Mouse (Mus musculus) heart, embryonic 11.5 days (tissue): ENCODE measurements around the gene Gm11214. TPM values are rescaled to one million over a fixed set of nuclear protein-coding genes. Genes with fewer than 3 reads are reported as not detected.

Experiments
- ATAC-seq: fragments of 200-750 bp; cut with Nextera tagmentation; replicated peaks from 2 replicates; pipeline ENCODE4 v1.8.0; 2017; ENCODE audit warnings: moderate library complexity; ENCODE audit not compliant: insufficient number of reproducible peaks, low FRiP score, low TSS enrichment
- H3K27ac ChIP-seq: fragments of 300-500 bp; sonication (generic); 2 replicates; pipeline ENCODE4 v1.5.1; 2014; ENCODE audit warnings: mild to moderate bottlenecking, low read depth, low read length
- H3K27me3 ChIP-seq: fragments of 300-500 bp; sonication (generic); 2 replicates; pipeline ENCODE4 v1.6.1; 2014; ENCODE audit warnings: mild to moderate bottlenecking, low read length, mixed read lengths; ENCODE audit not compliant: control insufficient read depth, insufficient read depth
- H3K36me3 ChIP-seq: fragments of 300-500 bp; sonication (generic); 2 replicates; pipeline ENCODE4 v1.6.1; 2014; ENCODE audit warnings: mild to moderate bottlenecking, low read length, moderate library complexity, mixed read lengths; ENCODE audit not compliant: control insufficient read depth, insufficient read depth
- H3K4me1 ChIP-seq: fragments of 300-500 bp; sonication (generic); 2 replicates; pipeline ENCODE4 v1.6.1; 2014; ENCODE audit warnings: low read length; ENCODE audit not compliant: control insufficient read depth, insufficient read depth
- H3K4me2 ChIP-seq: fragments of 300-500 bp; sonication (generic); 2 replicates; pipeline ENCODE4 v1.6.1; 2014; ENCODE audit warnings: mild to moderate bottlenecking, moderate library complexity
- H3K4me3 ChIP-seq: fragments of 300-500 bp; sonication (generic); 2 replicates; pipeline ENCODE4 v1.5.1; 2014; ENCODE audit warnings: low read depth, low read length
- H3K9ac ChIP-seq: fragments of 300-500 bp; sonication (generic); 2 replicates; pipeline ENCODE4 v1.6.1; 2014; ENCODE audit warnings: mild to moderate bottlenecking, low read depth, low read length, moderate library complexity
- H3K9me3 ChIP-seq: fragments of 300-500 bp; sonication (generic); replicated peaks from 2 replicates; pipeline ENCODE4 v1.6.1; 2016; ENCODE audit warnings: low read length; ENCODE audit not compliant: control insufficient read depth
- WGBS: fragments of 180-500 bp; shearing (Covaris S2); extraction: QIAGEN DNeasy Blood & Tissue Kit; methylation state at CpG from one replicate; pipeline ENCODE4 v1.1.7; 2014; ENCODE audit not compliant: insufficient replicate concordance; 5-methylcytosine and 5-hydroxymethylcytosine counted together
- polyA plus RNA-seq: library from polyadenylated mRNA; unstranded; fragments of >200 nt; fragmentation: Nextera tagmentation; extraction: Ambion mirVana; gene quantifications from 2 replicates; pipeline ENCODE4 v1.2.1, GENCODE M21; 2014

Gene Gm11214
- not detected in 2 replicates for polyA plus RNA-seq

- no peak within 1 kb of the TSS for H3K4me2 ChIP-seq
- H3K27ac ChIP-seq: no peak within 1 kb of the TSS
- H3K4me3 ChIP-seq: no peak within 1 kb of the TSS
- H3K9me3 ChIP-seq: no peaks in the 10 kb centered on the region
- no peak for ATAC-seq
- 84% methylated on average over 6 of the region's 6 CpGs for WGBS
- H3K4me1 ChIP-seq: no peaks in the 10 kb centered on the region
- H3K9ac ChIP-seq: no peak within 1 kb of the TSS
- H3K36me3 ChIP-seq: no peaks in the 10 kb centered on the region
- no peaks in the 10 kb centered on the region for H3K27me3 ChIP-seq
Observed at GRCm38 (mm10) chr4:63663279-63663678, at the start of gene Gm11214. Gm11214 (minus strand) TSS chr4:63663379.

GRCm38 (mm10) chr4:63711886-63712285, 48.7 kb upstream of the Gm11214 start:
- no peaks in the 10 kb centered on the region for H3K27me3 ChIP-seq
- no peak for ATAC-seq
- H3K9ac ChIP-seq: no peak overlapping the region
- WGBS: 83% methylated on average over 5 of the region's 5 CpGs
- H3K4me1 ChIP-seq: no peaks in the 10 kb centered on the region
- H3K4me2 ChIP-seq: no peak overlapping the region
- no peaks in the 10 kb centered on the region for H3K9me3 ChIP-seq
- H3K27ac ChIP-seq: no peak overlapping the region
- no peak overlapping the region for H3K4me3 ChIP-seq
- H3K36me3 ChIP-seq: no peaks in the 10 kb centered on the region

GRCm38 (mm10) chr4:63710431-63711220, 47.4 kb upstream of the Gm11214 start:
- H3K4me1 ChIP-seq: no peaks in the 10 kb centered on the region
- H3K9me3 ChIP-seq: no peaks in the 10 kb centered on the region
- H3K27ac ChIP-seq: no peak overlapping the region
- no peak overlapping the region for H3K9ac ChIP-seq
- H3K27me3 ChIP-seq: no peaks in the 10 kb centered on the region
- no peak for ATAC-seq
- H3K4me2 ChIP-seq: no peak overlapping the region
- WGBS: 76% methylated on average over 8 of the region's 8 CpGs
- no peaks in the 10 kb centered on the region for H3K36me3 ChIP-seq
- no peak overlapping the region for H3K4me3 ChIP-seq

GRCm38 (mm10) chr4:63706279-63706971, 43.2 kb upstream of the Gm11214 start:
- no peak for ATAC-seq
- no peak overlapping the region for H3K27ac ChIP-seq
- no peak overlapping the region for H3K4me3 ChIP-seq
- 74% methylated on average over 1 of the region's 1 CpGs for WGBS
- H3K27me3 ChIP-seq: no peaks in the 10 kb centered on the region
- no peak overlapping the region for H3K9ac ChIP-seq
- H3K9me3 ChIP-seq: no peaks in the 10 kb centered on the region
- no peaks in the 10 kb centered on the region for H3K4me1 ChIP-seq
- H3K36me3 ChIP-seq: no peaks in the 10 kb centered on the region
- no peak overlapping the region for H3K4me2 ChIP-seq

- Histone ChIP-seq H3K4me1 (no peaks in the 10 kb centered on the region), H3K27me3 (no peaks in the 10 kb centered on the region), H3K4me3 (no peak overlapping the region), H3K4me2 (no peak overlapping the region), H3K9ac (no peak overlapping the region), H3K27ac (no peak overlapping the region), H3K36me3 (no peaks in the 10 kb centered on the region), H3K9me3 (no peaks in the 10 kb centered on the region)
- WGBS: 68% methylated on average over 5 of the region's 5 CpGs
- no peak for ATAC-seq
Observed at GRCm38 (mm10) chr4:63704232-63704631, 41.1 kb upstream of the Gm11214 start.

GRCm38 (mm10) chr4:63703686-63704085, 40.5 kb upstream of the Gm11214 start:
- no peaks in the 10 kb centered on the region for H3K9me3 ChIP-seq

GRCm38 (mm10) chr4:63702006-63702704, 39.0 kb upstream of the Gm11214 start:
- no peaks in the 10 kb centered on the region for H3K27me3 ChIP-seq
- H3K36me3 ChIP-seq: no peaks in the 10 kb centered on the region
- no peaks in the 10 kb centered on the region for H3K4me1 ChIP-seq
- H3K9me3 ChIP-seq: no peaks in the 10 kb centered on the region
- H3K4me2 ChIP-seq: no peak overlapping the region
- no peak overlapping the region for H3K9ac ChIP-seq
- H3K27ac ChIP-seq: no peak overlapping the region
- WGBS: 76% methylated on average over 4 of the region's 4 CpGs
- ATAC-seq: no peak
- no peak overlapping the region for H3K4me3 ChIP-seq

More at GRCm38 (mm10) chr4:63703686-63704085, 40.5 kb upstream of the Gm11214 start:
- no peak for ATAC-seq
- H3K27me3 ChIP-seq: no peaks in the 10 kb centered on the region
- no peak overlapping the region for H3K4me2 ChIP-seq
- H3K27ac ChIP-seq: no peak overlapping the region
- H3K4me3 ChIP-seq: no peak overlapping the region
- H3K36me3 ChIP-seq: no peaks in the 10 kb centered on the region
- no peaks in the 10 kb centered on the region for H3K4me1 ChIP-seq
- 84% methylated on average over 2 of the region's 2 CpGs for WGBS
- no peak overlapping the region for H3K9ac ChIP-seq

GRCm38 (mm10) chr4:63699749-63700148, 36.6 kb upstream of the Gm11214 start:
- Histone ChIP-seq H3K9me3 (no peaks in the 10 kb centered on the region), H3K27me3 (no peaks in the 10 kb centered on the region), H3K4me1 (no peaks in the 10 kb centered on the region), H3K9ac (no peak overlapping the region), H3K4me2 (no peak overlapping the region), H3K36me3 (no peaks in the 10 kb centered on the region), H3K27ac (no peak overlapping the region), H3K4me3 (no peak overlapping the region)
- no peak for ATAC-seq
- WGBS: 56% methylated on average over 3 of the region's 3 CpGs
